Mouse (Mus musculus): ENCODE results near the gene Wfdc2.

GRCm38 (mm10) chr2:164564346-164564745 is 2.1 kb downstream of the Wfdc2 start:
- TF ChIP-seq POLR2A (IDR thresholded peaks at IDR 0.05; ENCODE audit: low read depth, low read length) (no peak), ZMIZ1 (IDR thresholded peaks at IDR 0.05; ENCODE audit: low read depth, low read length) (no peak), JUN (IDR thresholded peaks at IDR 0.05; ENCODE audit: insufficient read depth, low read depth, low read length) (no peak), EP300 (IDR thresholded peaks at IDR 0.05; ENCODE audit: low read length) (no peak), MYC (IDR thresholded peaks at IDR 0.05; ENCODE audit: low read depth, low read length) (no peak), CTCF (conservative IDR thresholded peaks at IDR 0.05 in 1 of 2, IDR thresholded peaks at IDR 0.05 in 1 of 2; ENCODE audit: low read depth in 2 of 2, low read length in 2 of 2) (no peak), ETS1 (conservative IDR thresholded peaks at IDR 0.05; ENCODE audit: low read depth, low read length) (no peak), NRF1 (IDR thresholded peaks at IDR 0.05; ENCODE audit: low read depth, low read length) (no peak), ZNF384 (IDR thresholded peaks at IDR 0.05; ENCODE audit: low read depth, low read length) (no peak), E2F4 (IDR thresholded peaks at IDR 0.05; ENCODE audit: insufficient replicate concordance, low read depth, low read length) (no peak), CHD2 (IDR thresholded peaks at IDR 0.05; ENCODE audit: low read length) (no peak)

Measured in CH12.LX (cell line).